Mouse (Mus musculus) heart, embryonic 14.5 days (tissue): ENCODE data around the gene Plbd1. TPM values are rescaled to one million over a fixed set of nuclear protein-coding genes. Genes with fewer than 3 reads are reported as not detected.

Source experiments
- ATAC-seq: fragments of 200-750 bp; cut with Nextera tagmentation; 2 replicates; pipeline ENCODE4 v1.8.0; 2017; ENCODE audit warnings: low read depth, moderate TSS enrichment; ENCODE audit not compliant: insufficient number of reproducible peaks, insufficient read depth, low FRiP score
- H3K27ac ChIP-seq, 2 experiments: fragments of 200-500 bp in 1 of 2; fragments of 300-500 bp in 1 of 2; sonication (generic) in 1 of 2; replicated peaks in 1 of 2; 2 replicates each; pipeline ENCODE4 v1.5.1; 2012 to 2014; ENCODE audit warnings: low read depth in 2 of 2, low read length in 2 of 2, control low read depth in 1 of 2, mild to moderate bottlenecking in 1 of 2, mixed read lengths in 1 of 2; ENCODE audit not compliant: control insufficient read depth in 1 of 2, insufficient read depth in 1 of 2
- H3K27me3 ChIP-seq: fragments of 300-500 bp; sonication (generic); 2 replicates; pipeline ENCODE4 v1.6.1; 2014; ENCODE audit warnings: mild to moderate bottlenecking, low read length, control low read depth; ENCODE audit not compliant: control insufficient read depth, insufficient read depth
- H3K36me3 ChIP-seq: fragments of 300-500 bp; sonication (generic); 2 replicates; pipeline ENCODE4 v1.6.1; 2014; ENCODE audit warnings: mild to moderate bottlenecking, control low read depth, low read length, mixed read lengths; ENCODE audit not compliant: control insufficient read depth, insufficient read depth
- H3K4me1 ChIP-seq, 2 experiments: fragments of 200-500 bp in 1 of 2; fragments of 300-500 bp in 1 of 2; sonication (generic) in 1 of 2; 2 replicates each; pipeline ENCODE4 v1.6.1; 2012 to 2014; ENCODE audit warnings: low read length in 2 of 2, control low read depth in 1 of 2, mixed read lengths in 1 of 2; ENCODE audit not compliant: control insufficient read depth in 2 of 2, insufficient read depth in 2 of 2
- H3K4me2 ChIP-seq: fragments of 300-500 bp; sonication (generic); 2 replicates; pipeline ENCODE4 v1.6.1; 2014; ENCODE audit warnings: mild to moderate bottlenecking, low read length
- H3K4me3 ChIP-seq, 2 experiments: fragments of 200-500 bp in 1 of 2; fragments of 300-500 bp in 1 of 2; sonication (generic) in 1 of 2; 2 replicates each; pipeline ENCODE4 v1.5.1; 2012 to 2014; ENCODE audit warnings: low read length in 2 of 2, mild to moderate bottlenecking in 2 of 2, control low read depth in 1 of 2, low read depth in 1 of 2, moderate library complexity in 1 of 2; ENCODE audit not compliant: control insufficient read depth in 1 of 2, insufficient read depth in 1 of 2
- H3K9ac ChIP-seq: fragments of 300-500 bp; sonication (generic); 2 replicates; pipeline ENCODE4 v1.6.1; 2014; ENCODE audit warnings: mild to moderate bottlenecking, low read length
- H3K9me3 ChIP-seq: fragments of 300-500 bp; sonication (generic); 2 replicates; pipeline ENCODE4 v1.6.1; 2016; ENCODE audit warnings: low read length, control low read depth; ENCODE audit not compliant: control insufficient read depth
- WGBS: fragments of 180-500 bp; shearing (Covaris S2); extraction: QIAGEN DNeasy Blood & Tissue Kit; methylation state at CpG from one replicate; pipeline ENCODE4 v1.1.7; 2014; 5-methylcytosine and 5-hydroxymethylcytosine counted together
- polyA plus RNA-seq: library from polyadenylated mRNA; unstranded; fragments of >200 nt; fragmentation: Nextera tagmentation; extraction: Ambion mirVana; gene quantifications from 2 replicates; pipeline ENCODE4 v1.2.1, GENCODE M21; 2014

Plbd1 gene
- polyA plus RNA-seq, 1 experiment from 2014 or later, result 6.6 TPM

GRCm38 (mm10) chr6:136631945-136632534, 29.7 kb downstream of the Plbd1 start:
- H3K27ac ChIP-seq, result no peak overlapping the region
- no peak overlapping the region for H3K4me2 ChIP-seq
- H3K4me1 ChIP-seq, result peaks cover 3 to 15% of the 10 kb centered on the region in 2 experiments; a peak in 1 of 4 replicates
- H3K4me3 ChIP-seq, result no peak overlapping the region
- no peaks in the 10 kb centered on the region for H3K36me3 ChIP-seq
- no peak overlapping the region for H3K9ac ChIP-seq
- H3K9me3 ChIP-seq, result no peaks in the 10 kb centered on the region
- no peak for ATAC-seq
- WGBS, result 69% methylated on average over 13 of the region's 13 CpGs
- H3K27me3 ChIP-seq, result no peaks in the 10 kb centered on the region

DNA sequence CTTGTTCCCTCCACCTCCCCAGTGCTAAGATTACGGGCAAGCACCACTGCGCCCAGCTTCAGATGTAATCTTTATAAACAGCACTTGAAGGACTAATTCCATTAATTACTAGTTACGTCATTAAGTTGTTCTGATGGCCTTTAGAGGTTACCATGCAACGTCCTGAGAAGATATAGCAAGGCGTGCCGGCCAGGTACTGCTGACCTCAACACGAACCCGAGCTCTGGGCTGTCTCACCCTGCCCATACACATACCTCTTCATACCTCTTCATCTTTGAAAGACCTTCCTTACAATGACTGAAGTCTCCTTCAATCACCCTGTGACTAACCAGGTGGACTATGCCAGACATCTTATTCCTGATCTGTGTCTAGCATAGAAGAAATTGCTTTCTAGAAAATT, 30.2 kb downstream of the Plbd1 start:
- Histone ChIP-seq H3K27ac (no peak overlapping the region), H3K4me1 (peaks cover 3 to 15% of the 10 kb centered on the region in 2 experiments; a peak in 1 of 4 replicates), H3K4me2 (no peak overlapping the region), H3K4me3 (no peak overlapping the region), H3K9ac (no peak overlapping the region), H3K9me3 (no peaks in the 10 kb centered on the region), H3K27me3 (no peaks in the 10 kb centered on the region), H3K36me3 (no peaks in the 10 kb centered on the region)
- no peak for ATAC-seq
- WGBS, result 88% methylated on average over 8 of the region's 8 CpGs

- no peaks in the 10 kb centered on the region for H3K36me3 ChIP-seq
- H3K4me2 ChIP-seq, result no peak overlapping the region
- WGBS, result 91% methylated on average over 5 of the region's 5 CpGs
- no peak overlapping the region for H3K4me3 ChIP-seq
- H3K27ac ChIP-seq, result no peak overlapping the region
- no peaks in the 10 kb centered on the region for H3K27me3 ChIP-seq
- no peaks in the 10 kb centered on the region for H3K9me3 ChIP-seq
- no peak for ATAC-seq
- peaks cover 3 to 15% of the 10 kb centered on the region in 2 experiments; a peak in 1 of 4 replicates for H3K4me1 ChIP-seq
- H3K9ac ChIP-seq, result no peak overlapping the region
Measured at GRCm38 (mm10) chr6:136629639-136630038, 32.1 kb downstream of the Plbd1 start.

GRCm38 (mm10) chr6:136625421-136625820, 36.3 kb downstream of the Plbd1 start:
- 85% methylated on average over 12 of the region's 12 CpGs for WGBS

DNA sequence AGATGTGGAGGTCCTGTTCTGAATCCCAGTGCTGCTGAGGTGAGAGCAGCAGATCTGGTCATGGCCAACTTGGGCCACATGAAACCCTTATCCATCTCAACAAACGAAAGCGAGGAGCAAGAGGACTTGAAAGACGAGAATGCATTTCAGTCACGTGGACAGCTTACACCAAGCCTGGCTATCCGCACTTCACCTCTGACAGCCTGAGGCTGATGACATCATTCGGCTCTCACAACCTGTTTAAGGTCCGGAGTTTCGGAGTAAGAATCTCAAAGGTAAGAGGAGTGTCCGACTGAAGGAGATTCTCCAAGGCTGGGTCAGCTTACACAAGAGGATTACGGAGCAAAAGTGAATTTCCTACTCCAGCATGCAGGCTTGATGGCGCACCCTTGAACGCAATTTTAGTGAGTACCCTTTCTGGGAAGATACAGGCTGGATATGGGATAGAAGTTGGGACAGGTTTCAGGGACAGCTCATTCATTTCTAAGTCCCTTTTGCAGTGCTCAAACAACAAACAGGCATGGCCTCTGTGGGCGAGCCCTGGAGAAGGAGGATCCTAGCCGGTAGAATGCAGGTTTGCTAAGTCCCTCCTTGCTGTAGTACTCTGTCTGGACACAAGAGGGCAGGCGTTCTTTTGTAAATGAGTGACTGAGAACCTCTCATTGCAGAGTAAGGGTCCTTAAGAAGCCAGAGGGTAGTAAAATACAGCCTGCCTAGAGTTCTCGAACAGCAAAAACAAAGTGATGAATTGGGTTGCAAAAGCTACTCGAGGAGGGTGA, 41.2 kb downstream of the Plbd1 start:
- H3K4me1 ChIP-seq, result peaks cover 3 to 4% of the 10 kb centered on the region in 2 experiments; a peak in 1 of 4 replicates
- no peaks in the 10 kb centered on the region for H3K36me3 ChIP-seq
- H3K27me3 ChIP-seq, result no peaks in the 10 kb centered on the region
- no peak overlapping the region for H3K9ac ChIP-seq
- ATAC-seq, result no peak; the same call in 1 of the 2 replicates
- 31% methylated on average over 17 of the region's 17 CpGs for WGBS
- H3K27ac ChIP-seq, result no peak overlapping the region
- peak overlapping the region; percentile 16 to 32; a peak in 3 of 4 replicates for H3K4me3 ChIP-seq
- H3K4me2 ChIP-seq, result peak overlapping the region; percentile 62
- H3K9me3 ChIP-seq, result peaks cover 2% of the 10 kb centered on the region; the same call in 1 of the 2 replicates

More at GRCm38 (mm10) chr6:136625421-136625820, 36.3 kb downstream of the Plbd1 start:
- no peaks in the 10 kb centered on the region for H3K36me3 ChIP-seq
- no peaks in the 10 kb centered on the region for H3K27me3 ChIP-seq
- H3K4me2 ChIP-seq, result no peak overlapping the region
- H3K4me3 ChIP-seq, result no peak overlapping the region
- peaks cover under 1 to 3% of the 10 kb centered on the region in 2 experiments; a peak in 1 of 4 replicates for H3K4me1 ChIP-seq
- H3K27ac ChIP-seq, result no peak overlapping the region
- no peaks in the 10 kb centered on the region for H3K9me3 ChIP-seq
- no peak for ATAC-seq
- no peak overlapping the region for H3K9ac ChIP-seq

DNA sequence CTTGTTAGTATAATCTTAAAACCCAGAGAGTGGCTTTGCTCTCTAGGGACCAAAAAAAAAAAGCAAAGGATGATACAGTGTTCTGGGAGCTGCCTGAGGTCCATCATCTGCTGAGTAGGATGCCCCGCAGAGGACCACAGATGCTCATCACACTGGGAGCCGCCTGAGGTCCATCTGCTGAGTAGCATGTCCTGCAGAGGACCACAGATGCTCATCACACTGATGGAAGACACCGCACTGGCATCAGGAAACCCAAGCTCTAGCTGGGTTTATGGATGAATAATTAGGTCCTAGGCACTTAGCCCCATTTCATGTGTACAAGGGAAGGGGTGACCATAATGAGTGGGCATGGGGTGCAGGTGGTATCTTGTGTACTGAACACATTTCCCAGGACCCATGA, 47.6 kb downstream of the Plbd1 start:
- 97% methylated on average over 3 of the region's 3 CpGs for WGBS

GRCm38 (mm10) chr6:136612312-136612711, 49.4 kb downstream of the Plbd1 start:
- Histone ChIP-seq H3K9me3 (peaks cover 13% of the 10 kb centered on the region; the same call in 1 of the 2 replicates), H3K27ac (no peak overlapping the region), H3K9ac (no peak overlapping the region), H3K4me2 (no peak overlapping the region), H3K4me3 (no peak overlapping the region), H3K27me3 (no peaks in the 10 kb centered on the region), H3K36me3 (peaks cover 43% of the 10 kb centered on the region), H3K4me1 (no peaks in the 10 kb centered on the region; a peak in 1 of 4 replicates)
- no peak for ATAC-seq
- 97% methylated on average over 3 of the region's 3 CpGs for WGBS

More for the DNA sequence above, 47.6 kb downstream of the Plbd1 start:
- ATAC-seq, result no peak
- Histone ChIP-seq H3K4me1 (no peaks in the 10 kb centered on the region; a peak in 1 of 4 replicates), H3K4me2 (no peak overlapping the region), H3K4me3 (no peak overlapping the region), H3K9ac (no peak overlapping the region), H3K36me3 (peaks cover 27% of the 10 kb centered on the region), H3K27me3 (no peaks in the 10 kb centered on the region), H3K9me3 (peaks cover 13% of the 10 kb centered on the region; the same call in 1 of the 2 replicates), H3K27ac (no peak overlapping the region)
